Mouse (Mus musculus) mouse trophoblast stem cell (cell line): ENCODE measurements at regions not wholly inside any gene's neighbourhood (a gene's known extent, or its start where the extent isn't known, plus 50 kb on each side); places are given as distances from the start of the nearest gene placed in this dataset.

Experiments
- in situ Hi-C, 2 experiments: fragments of 300-500 bp; cut with MseI, MboI; formaldehyde crosslinking; loops; 2 replicates in 1 of 2; 3 replicates in 1 of 2; pipeline ENCODE4 v1.15.1; 2025

DNA sequence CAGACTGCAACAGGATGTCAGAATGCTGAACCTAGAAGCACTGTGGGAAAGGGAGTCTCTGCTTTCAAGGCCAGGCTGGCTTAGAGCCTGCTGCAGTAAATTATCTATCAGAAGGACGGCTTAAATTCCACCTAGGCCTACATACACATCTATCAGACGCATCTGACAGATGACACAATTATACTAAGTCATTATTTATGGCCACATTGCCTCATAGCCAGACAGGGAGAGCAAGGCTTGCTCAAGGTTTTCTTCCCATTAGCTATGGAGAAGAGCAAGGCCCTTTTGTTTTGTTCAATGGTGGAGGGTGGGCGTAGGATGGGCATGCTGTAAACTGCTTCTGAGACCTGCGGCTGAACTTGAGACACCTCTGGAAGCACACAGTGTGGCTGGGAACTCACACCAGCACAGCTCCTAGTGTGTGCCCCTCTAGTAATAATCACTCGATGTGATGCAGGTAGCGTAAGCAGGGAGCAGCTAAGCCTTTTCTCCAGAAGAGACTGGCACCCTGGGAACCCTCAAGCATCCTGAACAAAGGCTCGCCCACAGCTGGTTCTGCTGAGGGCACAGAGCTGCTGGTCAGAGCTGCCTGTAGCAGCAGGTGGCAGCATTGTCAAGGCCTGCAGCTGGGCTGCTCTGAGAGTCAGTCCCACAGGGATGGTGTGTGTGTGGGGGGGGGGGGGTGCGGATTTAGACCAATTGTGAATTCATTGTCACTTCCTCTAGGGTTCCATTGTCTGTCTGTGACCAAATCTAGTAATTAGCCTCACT is 406.8 kb upstream of the Adamts16 start:
- in situ Hi-C loops, result no loop called here

DNA sequence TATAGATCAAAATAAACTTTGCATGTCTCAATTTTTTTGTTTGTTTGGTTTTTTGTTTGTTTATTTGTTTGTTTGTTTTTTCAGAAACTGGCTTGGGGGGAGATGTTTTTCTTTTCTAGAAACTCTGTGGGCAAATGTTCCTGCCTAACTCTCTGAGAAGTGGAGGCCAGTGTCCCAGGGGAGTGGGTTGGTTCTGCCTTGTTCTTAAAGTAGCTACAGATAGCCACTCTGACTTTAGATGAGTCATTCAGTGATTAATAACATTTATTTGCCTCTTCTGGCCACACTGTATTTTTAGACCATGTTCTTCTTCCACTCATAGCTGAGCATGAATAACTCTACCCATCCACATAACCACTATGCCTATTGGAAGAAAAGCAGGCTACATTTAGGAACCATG is 405.6 kb upstream of the Adamts16 start:
- in situ Hi-C loops, result no loop called here

DNA sequence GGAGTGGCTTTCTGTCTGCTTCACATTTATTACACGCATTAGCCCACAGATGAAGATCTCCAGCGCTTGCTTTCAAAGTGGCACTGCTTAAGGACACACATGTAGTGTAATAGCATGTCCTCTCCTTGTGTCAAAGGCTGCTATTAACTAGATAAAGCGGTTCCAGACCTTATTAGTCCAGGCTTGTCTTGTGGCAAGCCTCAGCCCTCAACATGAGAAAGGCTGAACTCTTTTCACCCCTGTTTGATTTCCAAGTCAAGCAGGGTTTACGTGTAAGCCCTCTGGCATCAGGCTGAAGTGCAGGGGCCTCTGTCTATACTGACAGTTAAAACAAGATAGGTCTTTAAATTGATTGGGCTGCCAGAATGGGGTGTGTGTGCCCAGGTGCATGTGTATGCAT is 403.7 kb upstream of the Adamts16 start:
- in situ Hi-C loops, result no loop called here

DNA sequence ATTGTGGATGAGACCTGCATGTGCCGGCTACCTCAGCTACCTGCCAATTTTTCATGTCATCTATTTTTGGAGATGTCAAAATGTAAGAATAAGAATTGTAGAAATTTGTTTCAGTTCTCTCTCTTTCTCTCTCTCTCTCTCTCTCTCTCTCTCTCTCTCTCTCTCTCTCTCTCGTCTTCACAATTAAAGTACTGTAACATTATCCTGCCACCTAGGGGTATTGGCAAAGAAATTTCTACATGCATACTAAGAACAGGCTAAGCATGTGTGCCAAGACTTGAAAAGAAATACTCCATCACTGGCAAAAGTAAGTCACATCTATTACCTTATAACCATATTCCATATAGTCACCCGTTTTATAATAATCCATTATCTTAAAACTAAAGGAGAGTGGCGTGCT is 398.2 kb upstream of the Adamts16 start:
- in situ Hi-C loops, result no loop called here

DNA sequence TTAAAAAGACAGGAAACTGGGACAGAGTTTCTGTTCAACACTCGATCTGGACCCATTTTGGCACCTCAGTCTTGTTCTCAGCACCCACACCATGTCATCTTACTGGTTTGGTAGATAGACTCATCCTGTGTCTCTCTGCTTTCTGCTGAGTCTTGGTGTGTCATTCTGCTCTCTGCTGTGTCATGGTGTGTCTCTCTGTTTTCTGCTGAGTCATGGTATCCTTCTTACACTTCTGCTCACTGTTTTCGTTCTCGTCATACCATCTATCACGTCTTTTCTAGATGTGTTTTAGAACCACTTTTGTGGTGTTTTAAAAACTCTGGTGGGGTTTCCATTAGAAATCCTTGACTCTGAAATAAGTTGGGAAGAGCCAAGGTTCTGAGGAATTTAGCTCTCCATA is 393.7 kb upstream of the Adamts16 start:
- in situ Hi-C loops, result no loop called here

DNA sequence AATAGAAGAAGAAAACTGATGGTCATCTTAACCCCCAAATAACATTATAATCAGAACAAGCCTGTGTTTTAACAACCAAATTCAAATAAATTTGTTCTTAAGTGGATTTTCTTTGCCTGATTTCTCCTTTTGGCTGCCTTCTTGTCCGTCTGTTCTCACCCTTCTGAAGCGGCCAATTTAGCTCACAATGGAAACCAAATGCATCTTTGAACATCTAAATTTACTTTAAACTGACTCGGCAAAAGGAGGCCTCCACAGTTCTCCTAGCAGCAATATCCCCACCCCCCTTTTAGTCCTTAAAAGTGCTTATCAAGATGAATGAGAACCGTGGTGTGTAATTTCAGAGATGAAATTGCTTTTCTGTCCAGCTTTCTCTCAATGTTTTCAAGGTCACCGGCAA is 389.6 kb upstream of the Adamts16 start:
- in situ Hi-C loops, result no loop called here

DNA sequence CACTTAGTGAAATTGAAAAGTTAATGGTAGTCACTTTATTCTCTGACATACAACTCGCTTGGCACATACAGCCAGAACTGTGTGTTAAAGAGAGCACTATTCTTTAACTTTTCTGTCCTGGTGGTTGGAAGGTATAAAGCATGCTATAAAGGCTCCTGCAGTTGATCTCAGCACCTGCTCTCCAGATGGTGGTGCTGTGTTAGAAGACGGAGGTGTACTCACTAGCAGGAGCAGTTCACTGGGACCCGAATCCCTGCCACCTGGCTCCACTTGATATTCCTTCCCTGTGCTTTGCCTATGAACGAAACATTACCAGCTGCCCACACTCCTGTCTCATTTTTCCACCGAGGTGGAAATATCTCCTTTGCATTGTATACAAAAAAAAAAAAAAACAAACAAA is 373.2 kb upstream of the Adamts16 start:
- in situ Hi-C loops, result no loop called here

DNA sequence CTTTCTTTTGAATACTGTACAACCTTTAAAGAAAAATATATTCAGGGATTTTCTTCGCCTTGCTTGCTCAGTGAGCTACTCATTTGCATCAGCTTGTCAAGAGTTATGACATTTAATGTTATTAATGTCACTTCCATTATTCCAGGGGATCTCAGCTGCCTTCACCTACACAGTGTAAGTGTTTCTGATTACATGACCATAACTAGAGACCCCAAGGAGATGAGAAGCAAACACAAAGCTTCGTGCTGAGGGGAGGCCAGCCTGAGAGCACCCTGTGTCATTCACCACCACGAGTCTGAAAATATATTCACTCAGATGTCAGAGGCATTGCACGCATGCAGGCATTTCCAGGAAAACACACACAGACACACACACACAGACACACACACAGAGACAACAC is 369.8 kb upstream of the Adamts16 start:
- in situ Hi-C loops, result no loop called here

DNA sequence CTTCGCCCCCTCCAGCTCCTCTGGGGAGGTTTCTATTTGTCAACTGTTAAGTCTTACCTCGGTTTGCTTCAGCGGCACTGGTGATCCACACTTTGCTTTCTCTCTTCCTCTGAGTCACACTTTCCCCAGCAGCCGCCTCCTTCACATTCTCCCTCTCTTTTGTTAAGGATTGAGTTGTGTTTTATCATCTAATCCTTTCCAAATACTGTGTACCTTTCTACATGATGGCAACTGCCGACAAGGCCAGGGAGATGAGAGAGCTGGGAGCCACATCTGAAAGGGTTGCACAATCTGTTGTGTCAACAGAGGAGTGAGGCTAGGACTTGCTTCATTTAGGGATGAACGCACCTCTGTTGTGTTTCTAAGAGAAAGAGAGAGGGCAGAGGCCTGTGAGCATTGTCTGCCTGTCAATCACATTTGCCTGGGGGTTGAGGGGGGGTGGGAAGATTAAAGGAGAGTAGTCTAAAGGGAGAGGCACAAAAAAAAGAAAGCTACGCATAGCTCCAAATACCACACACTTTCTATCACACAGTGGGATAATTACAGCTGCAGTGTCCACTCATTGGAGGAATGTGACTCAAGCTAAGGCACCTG is 369.1 kb upstream of the Adamts16 start:
- in situ Hi-C loops, result no loop called here

DNA sequence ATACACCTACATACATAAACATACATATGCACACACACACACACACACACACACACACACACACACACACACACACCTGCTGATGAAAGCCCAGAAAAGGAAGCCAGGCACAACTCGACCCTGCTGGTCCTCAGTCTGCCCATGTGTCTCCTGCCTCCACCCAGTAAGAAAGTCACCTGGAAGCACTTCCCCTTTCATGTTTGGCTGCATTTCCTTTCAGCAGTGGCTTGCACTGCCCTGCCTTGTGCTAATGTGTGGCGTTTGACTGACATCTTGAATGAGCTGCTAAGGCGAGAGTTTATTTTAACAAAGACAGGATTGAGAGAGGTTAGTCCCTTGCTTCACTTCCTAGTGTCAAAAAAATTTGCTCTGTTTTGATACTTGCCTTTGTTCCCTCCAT is 364.1 kb upstream of the Adamts16 start:
- in situ Hi-C loops, result no loop called here

DNA sequence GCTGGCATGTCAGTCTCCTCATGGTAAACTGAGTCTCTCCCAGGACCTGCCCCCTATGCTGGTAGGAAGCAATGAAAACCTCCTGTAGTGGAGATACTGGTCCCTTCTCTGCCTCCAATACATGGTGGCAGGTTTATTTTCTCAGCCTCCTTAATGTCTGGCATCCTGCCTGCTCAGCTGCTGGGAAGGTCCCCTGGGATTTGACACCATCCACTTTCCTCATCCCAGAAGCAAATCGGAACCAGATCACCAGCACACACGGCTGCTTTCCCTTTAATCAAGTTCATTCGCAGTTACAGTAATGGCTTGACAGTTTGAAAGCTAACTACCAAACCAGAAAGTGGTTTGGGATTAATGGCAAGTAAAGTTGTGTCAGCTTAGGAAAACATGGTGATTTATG is 359.0 kb upstream of the Adamts16 start:
- in situ Hi-C loops, result no loop called here

DNA sequence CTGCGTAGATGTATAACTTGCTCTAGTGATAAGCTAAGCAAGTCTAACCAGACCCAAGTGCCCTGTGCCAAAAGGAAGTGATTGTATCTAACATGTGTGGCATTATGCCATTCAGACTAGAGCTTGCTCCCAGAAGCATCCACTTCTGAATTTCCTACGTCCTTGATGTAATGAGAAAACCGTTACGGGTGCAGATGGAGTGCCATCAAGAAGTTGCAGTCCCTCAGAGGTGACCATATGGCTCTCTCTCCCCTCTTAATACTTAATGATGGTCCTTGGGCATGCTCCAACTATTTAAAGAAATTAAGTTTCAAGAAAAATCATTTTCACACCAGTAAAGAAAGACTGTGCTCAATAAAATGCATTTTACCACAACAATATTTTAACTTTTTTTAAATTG is 354.1 kb upstream of the Adamts16 start:
- in situ Hi-C loops, result no loop called here

DNA sequence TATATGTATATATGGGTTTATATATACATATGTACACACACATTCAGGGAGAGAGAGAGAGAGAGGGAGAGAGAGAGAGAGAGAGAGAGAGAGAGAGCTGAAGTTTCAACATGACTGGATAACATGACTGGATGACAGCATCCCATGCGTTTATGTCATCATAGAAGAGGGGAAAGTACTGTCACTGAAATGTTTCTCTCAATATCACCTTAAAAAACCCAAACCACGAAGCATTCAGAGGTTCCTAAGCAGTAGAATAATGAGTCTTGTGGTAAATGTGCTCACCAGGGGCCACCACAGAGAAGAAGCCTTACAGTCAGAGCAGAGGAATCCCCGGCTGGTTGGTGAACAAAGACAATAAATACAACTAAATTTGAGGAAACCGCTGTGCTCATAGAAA is 342.9 kb upstream of the Adamts16 start:
- in situ Hi-C loops, result no loop called here

DNA sequence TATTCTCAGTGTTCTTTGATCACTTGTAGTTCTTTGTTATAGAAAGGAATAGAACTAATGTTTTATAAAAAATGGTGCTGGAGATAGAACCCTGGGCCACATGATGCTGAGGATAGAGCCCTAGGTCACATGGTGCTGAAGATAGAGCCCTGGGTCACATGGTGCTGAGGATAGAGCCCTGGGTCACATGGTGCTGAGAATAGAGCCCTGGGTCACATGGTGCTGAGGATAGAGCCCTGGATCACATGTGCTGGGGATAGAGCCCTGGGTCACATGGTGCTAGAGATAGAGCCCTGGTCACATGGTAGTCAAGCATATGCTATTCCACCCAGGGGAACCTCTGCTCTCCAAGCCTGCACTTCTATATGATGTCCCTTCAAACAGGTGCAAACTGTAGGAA is 337.5 kb upstream of the Adamts16 start:
- in situ Hi-C loops, result no loop called here

DNA sequence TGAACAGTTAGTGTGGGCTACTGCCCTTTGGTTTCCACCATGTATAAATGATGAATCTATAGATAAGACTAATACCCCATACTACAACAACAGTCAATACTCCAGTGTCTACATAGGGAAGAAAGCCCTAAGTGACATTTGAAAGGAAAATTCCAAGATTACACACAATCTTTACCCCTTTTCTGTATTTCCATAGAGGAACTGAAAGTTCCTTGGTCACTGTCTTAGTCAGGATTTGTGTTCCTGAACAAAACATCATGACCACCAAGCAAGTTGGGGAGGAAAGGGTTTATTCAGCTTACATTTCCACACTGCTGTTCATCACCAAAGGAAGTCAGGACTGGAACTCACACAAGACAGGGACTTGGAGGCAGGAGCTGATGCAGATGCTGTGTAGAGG is 332.7 kb upstream of the Adamts16 start:
- in situ Hi-C loops, result no loop called here

DNA sequence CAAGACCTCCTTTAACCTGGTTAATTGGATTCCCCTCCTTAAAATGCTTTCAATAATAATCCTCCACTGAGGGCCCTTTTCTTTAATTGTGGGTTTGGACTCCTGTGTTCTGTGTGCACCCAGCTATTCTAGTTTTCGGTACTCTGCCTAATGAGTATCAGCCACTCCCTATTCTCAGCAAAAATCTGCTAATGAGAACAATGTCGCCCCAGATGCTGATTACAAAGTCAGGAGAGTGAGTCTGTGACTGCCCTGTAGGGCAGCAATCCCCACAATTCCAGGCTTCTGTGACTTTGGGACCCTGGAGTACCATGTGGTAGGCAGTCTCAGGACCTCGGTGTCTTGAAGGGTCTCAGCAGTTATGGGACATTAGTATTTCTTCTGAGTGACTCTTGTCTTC is 324.6 kb upstream of the Adamts16 start:
- in situ Hi-C loops, result no loop called here

DNA sequence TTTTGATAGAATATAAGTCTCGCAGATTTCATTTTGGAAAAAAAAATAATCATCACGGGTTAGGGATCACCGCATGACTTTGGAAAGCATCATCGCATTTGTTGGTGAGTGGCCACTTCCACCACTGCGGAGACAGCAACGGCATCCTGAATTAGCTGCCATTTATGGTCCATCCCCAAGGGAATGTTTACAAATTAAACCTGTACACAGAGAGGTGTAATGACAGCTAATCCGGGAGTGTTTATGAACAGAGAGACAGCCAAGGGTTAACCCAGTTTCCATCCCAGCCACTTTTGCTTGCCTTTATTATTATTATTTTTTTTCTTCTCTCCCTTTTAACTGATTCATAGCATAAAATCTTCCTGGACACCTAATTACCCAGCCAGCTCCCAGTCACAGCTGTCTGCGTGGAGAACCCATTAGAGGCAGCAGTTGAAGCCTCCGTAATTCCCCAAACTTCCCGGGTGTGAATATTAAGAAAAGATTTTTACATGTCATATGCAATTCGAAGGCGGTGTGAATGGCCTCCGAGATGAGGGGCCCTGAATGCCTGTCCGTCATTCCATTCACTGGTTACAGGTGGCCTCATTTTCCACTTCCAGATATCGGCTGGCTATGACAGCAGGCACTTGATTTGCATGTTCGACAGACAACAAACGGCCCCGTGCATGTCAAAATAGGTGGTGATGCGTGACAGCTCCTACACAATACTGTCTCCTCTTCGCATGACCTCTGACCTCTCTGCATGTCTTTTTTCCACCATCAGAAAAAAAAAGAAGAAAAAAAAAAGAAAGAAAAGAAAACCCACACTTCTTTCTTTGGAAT is 323.7 kb upstream of the Adamts16 start:
- in situ Hi-C loops, result no loop called here

DNA sequence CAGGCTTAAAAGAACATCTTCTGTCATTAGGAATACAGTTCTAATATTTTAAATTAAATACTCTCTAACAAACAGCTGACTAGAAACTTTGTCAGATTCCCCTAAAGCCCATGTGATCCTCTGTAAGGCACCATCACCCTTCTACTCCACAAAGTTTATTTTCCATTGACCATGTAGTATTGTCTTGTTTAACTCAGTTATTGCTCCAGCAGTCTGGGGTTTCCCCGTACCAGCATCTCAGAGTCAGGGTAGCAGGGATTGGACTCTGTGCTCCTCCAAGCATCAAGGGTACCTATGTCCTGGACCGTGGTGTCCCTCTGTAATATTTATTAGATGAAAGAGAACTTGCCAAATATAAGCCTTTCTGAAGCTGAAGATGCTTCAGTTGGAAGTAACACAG is 322.4 kb upstream of the Adamts16 start:
- in situ Hi-C loops, result no loop called here

DNA sequence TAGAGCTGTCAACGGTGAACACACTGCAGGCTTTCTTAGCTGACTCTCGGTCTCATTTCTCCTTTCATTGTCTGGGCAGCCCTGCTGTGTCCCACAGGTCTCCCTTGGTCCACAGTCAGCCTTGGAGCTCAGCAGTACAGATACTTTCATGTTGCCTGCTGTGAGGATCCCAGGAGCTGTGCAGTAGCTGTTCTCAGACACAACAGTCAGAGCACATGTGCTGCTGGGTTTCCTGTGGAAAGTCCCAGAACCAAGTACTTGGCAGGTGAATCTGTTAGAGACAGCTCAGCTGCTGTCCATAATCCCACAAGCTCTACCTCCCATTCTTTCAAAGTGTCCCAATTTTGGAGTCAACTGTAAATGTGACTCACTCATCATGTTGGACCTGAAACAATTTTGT is 321.3 kb upstream of the Adamts16 start:
- in situ Hi-C loops, result no loop called here

DNA sequence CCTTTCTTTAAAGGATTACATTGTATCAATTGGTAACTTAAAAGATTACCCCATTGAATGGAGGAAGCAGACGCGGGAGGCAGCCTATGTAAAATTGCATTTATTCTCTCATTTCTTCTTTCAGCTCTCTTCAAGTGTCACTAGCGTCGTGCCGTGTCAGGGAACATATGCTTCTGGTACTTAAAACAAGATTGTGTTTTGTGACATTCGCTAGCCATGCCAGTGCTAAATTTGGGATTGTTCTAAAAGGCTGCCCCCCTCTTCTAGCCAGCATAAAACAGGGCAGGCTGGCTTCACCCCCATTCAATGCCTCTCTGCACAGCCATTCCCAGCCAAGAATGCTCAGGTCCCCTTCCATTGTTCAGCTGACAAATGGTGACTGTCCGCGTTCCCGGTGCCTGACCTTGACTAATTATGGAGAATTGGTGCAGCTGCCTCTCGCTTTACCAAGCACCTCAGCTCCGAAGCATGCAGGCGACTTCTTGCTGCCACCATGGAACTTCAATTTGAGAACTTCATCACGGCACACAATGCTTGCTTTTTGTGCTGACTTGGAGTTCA is 316.8 kb upstream of the Adamts16 start:
- in situ Hi-C loops, result no loop called here

DNA sequence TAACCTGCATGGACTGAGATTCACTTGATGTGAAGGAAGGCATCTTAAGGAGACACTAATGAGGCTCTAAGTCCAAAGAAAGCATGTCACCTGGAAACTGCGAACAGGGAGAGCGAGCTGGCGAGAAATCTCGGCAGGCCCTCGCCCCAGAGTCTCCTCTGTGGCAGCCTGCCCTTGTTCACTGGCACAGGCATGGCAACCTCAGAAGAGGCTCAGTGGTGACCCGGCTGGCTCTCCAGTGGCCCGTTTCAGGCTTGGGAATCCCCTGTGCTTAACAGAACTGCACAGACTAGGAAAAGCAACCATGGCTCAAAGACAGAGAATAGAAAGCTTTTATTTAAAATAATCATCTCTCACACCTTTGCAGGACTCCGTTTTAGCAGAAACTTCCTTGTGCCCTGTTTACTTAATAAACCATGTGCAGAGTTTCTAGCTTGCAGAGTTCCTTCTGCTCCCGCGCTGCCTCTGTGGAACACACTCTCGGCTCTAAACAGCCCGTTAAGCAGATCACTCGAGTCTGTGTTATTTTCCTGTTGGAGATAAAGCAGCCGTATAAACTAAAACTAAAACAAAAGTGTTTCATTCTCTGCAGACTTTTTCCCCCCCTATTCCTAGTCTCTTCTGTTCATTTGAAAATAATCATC is 316.2 kb upstream of the Adamts16 start:
- in situ Hi-C loops, result no loop called here

DNA sequence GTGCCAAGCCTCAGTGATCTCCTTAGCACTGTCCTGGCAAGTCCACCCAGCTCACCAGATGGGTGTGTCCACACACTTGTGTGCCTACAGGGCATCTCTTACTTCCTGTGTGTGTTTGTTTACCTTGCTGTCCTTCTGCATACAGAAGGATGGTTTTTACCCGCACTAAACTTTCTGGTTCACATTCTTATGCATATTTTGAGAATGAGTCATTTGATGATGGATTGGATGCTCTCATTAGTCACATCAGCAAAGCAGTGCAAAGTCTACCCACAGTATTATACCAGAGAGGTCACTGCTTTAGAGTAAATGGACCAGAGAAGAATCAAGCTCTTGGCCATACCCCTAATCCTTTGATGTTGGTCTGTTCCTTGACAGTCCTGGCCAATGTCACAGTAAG is 308.5 kb upstream of the Adamts16 start:
- in situ Hi-C loops, result no loop called here
